Mouse (Mus musculus): Measurements from ENCODE around the gene Scarb1. TPM values are rescaled to one million over a fixed set of nuclear protein-coding genes. Genes with fewer than 3 reads are reported as not detected.

Gene Scarb1
- polyA plus RNA-seq, 1 experiment from 2014 or later, result 28.0 TPM

DNA sequence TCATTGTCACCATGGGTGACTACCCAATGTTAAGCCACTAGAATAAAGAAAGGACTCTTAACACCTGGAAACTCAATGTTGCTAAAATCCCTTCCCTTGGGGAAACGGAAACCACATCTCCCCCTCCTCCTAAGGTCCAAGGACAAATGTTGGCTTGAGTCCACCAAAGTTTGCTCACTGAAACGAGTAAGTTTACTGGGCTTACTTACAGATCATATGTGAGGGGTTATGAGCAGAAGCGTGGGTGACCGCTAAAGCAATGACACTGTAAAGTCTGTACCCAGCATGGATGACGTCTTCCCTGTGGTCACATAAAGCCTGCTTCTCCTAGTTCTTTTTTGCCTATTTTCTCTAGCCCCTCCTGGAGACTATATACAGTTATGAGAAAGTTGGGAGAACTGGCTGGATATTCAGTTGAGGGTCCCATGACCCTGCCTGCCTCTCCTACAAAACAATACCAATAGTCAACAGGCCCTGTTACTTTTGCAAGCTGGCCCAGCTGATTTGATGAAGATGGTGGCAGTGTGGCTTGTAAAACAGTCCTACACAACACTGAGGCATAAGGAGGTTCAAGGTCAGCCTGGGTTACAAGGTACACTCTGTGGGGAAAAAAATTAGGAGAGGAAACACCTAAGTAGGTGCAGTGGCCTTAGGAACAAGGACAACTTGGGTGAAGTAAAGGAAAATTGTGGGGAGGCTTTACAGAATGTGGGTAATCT, 41.2 kb upstream of the Scarb1 start:
- Histone ChIP-seq H3K4me1 (replicated peaks) (peaks cover 22% of the 10 kb centered on the region), H3K27ac (no peak overlapping the region), H3K9me3 (no peaks in the 10 kb centered on the region), H3K4me2 (no peak overlapping the region), H3K9ac (no peak overlapping the region), H3K36me3 (peaks cover 21% of the 10 kb centered on the region), H3K27me3 (no peaks in the 10 kb centered on the region), H3K4me3 (no peak overlapping the region)
- 79% methylated on average over 5 of the region's 5 CpGs for WGBS
- ATAC-seq (ENCODE audit: low FRiP score), result no peak

- Histone ChIP-seq H3K4me2 (no peak overlapping the region), H3K27ac (no peak overlapping the region), H3K9me3 (no peaks in the 10 kb centered on the region), H3K9ac (no peak overlapping the region), H3K4me1 (replicated peaks) (no peaks in the 10 kb centered on the region; the same call in 1 of the 2 replicates), H3K27me3 (no peaks in the 10 kb centered on the region), H3K36me3 (peaks cover 3% of the 10 kb centered on the region; the same call in 1 of the 2 replicates), H3K4me3 (no peak overlapping the region)
- WGBS, result 87% methylated on average over 5 of the region's 5 CpGs
- ATAC-seq (ENCODE audit: low FRiP score), result no peak
Measured at GRCm38 (mm10) chr5:125378919-125379318, 38.0 kb upstream of the Scarb1 start.

GRCm38 (mm10) chr5:125377214-125377613, 36.3 kb upstream of the Scarb1 start:
- H3K36me3 ChIP-seq, result no peaks in the 10 kb centered on the region
- no peaks in the 10 kb centered on the region for H3K9me3 ChIP-seq
- H3K4me3 ChIP-seq, result no peak overlapping the region
- no peak overlapping the region for H3K27ac ChIP-seq
- H3K4me2 ChIP-seq, result no peak overlapping the region
- WGBS, result 74% methylated on average over 7 of the region's 7 CpGs
- no peaks in the 10 kb centered on the region for H3K27me3 ChIP-seq
- no peak for ATAC-seq (ENCODE audit: low FRiP score)
- no peaks in the 10 kb centered on the region for H3K4me1 ChIP-seq (replicated peaks)
- H3K9ac ChIP-seq, result no peak overlapping the region

GRCm38 (mm10) chr5:125375871-125376270, 35.0 kb upstream of the Scarb1 start:
- H3K4me3 ChIP-seq, result no peak overlapping the region
- no peak overlapping the region for H3K27ac ChIP-seq
- no peaks in the 10 kb centered on the region for H3K9me3 ChIP-seq
- H3K4me1 ChIP-seq (replicated peaks), result no peaks in the 10 kb centered on the region
- no peak overlapping the region for H3K9ac ChIP-seq
- H3K36me3 ChIP-seq, result no peaks in the 10 kb centered on the region
- no peaks in the 10 kb centered on the region for H3K27me3 ChIP-seq
- no peak overlapping the region for H3K4me2 ChIP-seq
- WGBS, result 91% methylated on average over 2 of the region's 2 CpGs
- no peak for ATAC-seq (ENCODE audit: low FRiP score)

DNA sequence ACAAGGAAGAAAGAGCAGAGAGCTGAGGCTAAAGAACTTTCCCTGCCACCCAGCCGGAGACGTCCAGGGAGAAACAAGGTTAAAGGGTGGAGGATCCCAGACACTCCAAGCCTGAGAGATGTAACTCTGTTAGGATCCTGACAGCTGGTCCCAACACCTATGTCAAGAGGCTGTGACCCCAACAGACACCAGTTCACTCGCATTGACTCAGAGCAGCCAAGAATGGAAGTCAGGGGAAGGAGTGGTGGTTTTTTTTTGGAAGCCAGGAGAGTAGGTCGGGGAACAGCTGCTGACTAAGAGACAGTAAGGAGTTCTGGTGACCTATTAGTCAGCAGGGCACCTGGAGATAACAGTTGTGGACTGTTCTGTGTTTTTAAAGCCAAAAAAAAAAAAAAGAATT, 31.1 kb upstream of the Scarb1 start:
- Histone ChIP-seq H3K27ac (no peak overlapping the region), H3K9ac (no peak overlapping the region), H3K9me3 (no peaks in the 10 kb centered on the region), H3K4me2 (no peak overlapping the region), H3K4me3 (no peak overlapping the region), H3K36me3 (no peaks in the 10 kb centered on the region), H3K4me1 (replicated peaks) (no peaks in the 10 kb centered on the region), H3K27me3 (no peaks in the 10 kb centered on the region)
- ATAC-seq (ENCODE audit: low FRiP score), result no peak
- WGBS, result 90% methylated on average over 4 of the region's 4 CpGs

GRCm38 (mm10) chr5:125370950-125371693, 30.2 kb upstream of the Scarb1 start:
- Histone ChIP-seq H3K4me3 (no peak overlapping the region), H3K9ac (no peak overlapping the region), H3K4me1 (replicated peaks) (no peaks in the 10 kb centered on the region), H3K9me3 (no peaks in the 10 kb centered on the region), H3K27ac (no peak overlapping the region), H3K27me3 (no peaks in the 10 kb centered on the region), H3K36me3 (no peaks in the 10 kb centered on the region), H3K4me2 (no peak overlapping the region)
- no peak for ATAC-seq (ENCODE audit: low FRiP score)
- 80% methylated on average over 7 of the region's 7 CpGs for WGBS

GRCm38 (mm10) chr5:125368568-125368967, 27.7 kb upstream of the Scarb1 start:
- ATAC-seq (ENCODE audit: low FRiP score), result no peak
- Histone ChIP-seq H3K4me2 (no peak overlapping the region), H3K4me1 (replicated peaks) (no peaks in the 10 kb centered on the region), H3K4me3 (no peak overlapping the region), H3K27ac (no peak overlapping the region), H3K9ac (no peak overlapping the region), H3K27me3 (no peaks in the 10 kb centered on the region), H3K36me3 (no peaks in the 10 kb centered on the region), H3K9me3 (no peaks in the 10 kb centered on the region)
- under 1% methylated on average over 4 of the region's 4 CpGs for WGBS

- 66% methylated on average over 5 of the region's 5 CpGs for WGBS
- Histone ChIP-seq H3K36me3 (no peaks in the 10 kb centered on the region), H3K4me2 (no peak overlapping the region), H3K9me3 (no peaks in the 10 kb centered on the region), H3K9ac (no peak overlapping the region), H3K4me3 (no peak overlapping the region), H3K4me1 (replicated peaks) (no peaks in the 10 kb centered on the region), H3K27me3 (no peaks in the 10 kb centered on the region), H3K27ac (no peak overlapping the region)
- no peak for ATAC-seq (ENCODE audit: low FRiP score)
Measured at GRCm38 (mm10) chr5:125368156-125368555, 27.3 kb upstream of the Scarb1 start.

GRCm38 (mm10) chr5:125364851-125365429, 24.0 kb upstream of the Scarb1 start:
- WGBS, result 77% methylated on average over 4 of the region's 4 CpGs
- Histone ChIP-seq H3K4me3 (no peak overlapping the region), H3K27ac (no peak overlapping the region), H3K4me1 (replicated peaks) (no peaks in the 10 kb centered on the region), H3K9ac (no peak overlapping the region), H3K4me2 (no peak overlapping the region), H3K36me3 (no peaks in the 10 kb centered on the region), H3K9me3 (no peaks in the 10 kb centered on the region), H3K27me3 (no peaks in the 10 kb centered on the region)
- ATAC-seq (ENCODE audit: low FRiP score), result no peak

- Histone ChIP-seq H3K4me1 (replicated peaks) (no peaks in the 10 kb centered on the region), H3K27ac (no peak overlapping the region), H3K9ac (no peak overlapping the region), H3K27me3 (no peaks in the 10 kb centered on the region), H3K4me3 (no peak overlapping the region), H3K36me3 (no peaks in the 10 kb centered on the region), H3K4me2 (no peak overlapping the region), H3K9me3 (no peaks in the 10 kb centered on the region)
- 85% methylated on average over 7 of the region's 7 CpGs for WGBS
- no peak for ATAC-seq (ENCODE audit: low FRiP score)
Measured at GRCm38 (mm10) chr5:125363894-125364293, 23.0 kb upstream of the Scarb1 start.

- ATAC-seq (ENCODE audit: low FRiP score), result no peak
- no peaks in the 10 kb centered on the region for H3K36me3 ChIP-seq
- H3K4me3 ChIP-seq, result no peak overlapping the region
- H3K27me3 ChIP-seq, result no peaks in the 10 kb centered on the region
- H3K27ac ChIP-seq, result no peak overlapping the region
- no peaks in the 10 kb centered on the region for H3K9me3 ChIP-seq
- no peaks in the 10 kb centered on the region for H3K4me1 ChIP-seq (replicated peaks)
- no peak overlapping the region for H3K4me2 ChIP-seq
- WGBS, result 80% methylated on average over 16 of the region's 16 CpGs
- no peak overlapping the region for H3K9ac ChIP-seq
Measured at GRCm38 (mm10) chr5:125360981-125361510, 20.2 kb upstream of the Scarb1 start.

- 80% methylated on average over 9 of the region's 9 CpGs for WGBS
Measured at GRCm38 (mm10) chr5:125360566-125360965, 19.7 kb upstream of the Scarb1 start.

More at GRCm38 (mm10) chr5:125360566-125360965, 19.7 kb upstream of the Scarb1 start:
- no peak overlapping the region for H3K4me2 ChIP-seq
- no peaks in the 10 kb centered on the region for H3K27me3 ChIP-seq
- no peaks in the 10 kb centered on the region for H3K4me1 ChIP-seq (replicated peaks)
- no peak for ATAC-seq (ENCODE audit: low FRiP score)
- H3K9ac ChIP-seq, result no peak overlapping the region
- H3K27ac ChIP-seq, result no peak overlapping the region
- no peak overlapping the region for H3K4me3 ChIP-seq
- H3K36me3 ChIP-seq, result no peaks in the 10 kb centered on the region
- no peaks in the 10 kb centered on the region for H3K9me3 ChIP-seq
